Mouse (Mus musculus) left cerebral cortex, adult 8-10 months (tissue): ENCODE results near the gene Themis3. TPM values are rescaled to one million over a fixed set of nuclear protein-coding genes. Genes with fewer than 3 reads are reported as not detected.

ENCODE experiments used
- DNase-seq, 2 experiments: peaks; one replicate each; pipeline ENCODE4 v3.0.0; 2022; ENCODE audit warnings: low spot score in 2 of 2
- total RNA-seq, 4 experiments: library from RNA; stranded (reverse); gene quantifications; 2 replicates each; pipeline ENCODE4 v1.2.4; 2022

The Themis3 gene
- total RNA-seq: under 1 TPM in 2 of 4 experiments, not detected in 2; 0.14 to 0.21 TPM

GRCm38 (mm10) chr17:66594435-66594834, at the start of gene Themis3:
Gene Themis3, minus strand, starts transcription at chr17:66594621.
- no peak for DNase-seq

DNA sequence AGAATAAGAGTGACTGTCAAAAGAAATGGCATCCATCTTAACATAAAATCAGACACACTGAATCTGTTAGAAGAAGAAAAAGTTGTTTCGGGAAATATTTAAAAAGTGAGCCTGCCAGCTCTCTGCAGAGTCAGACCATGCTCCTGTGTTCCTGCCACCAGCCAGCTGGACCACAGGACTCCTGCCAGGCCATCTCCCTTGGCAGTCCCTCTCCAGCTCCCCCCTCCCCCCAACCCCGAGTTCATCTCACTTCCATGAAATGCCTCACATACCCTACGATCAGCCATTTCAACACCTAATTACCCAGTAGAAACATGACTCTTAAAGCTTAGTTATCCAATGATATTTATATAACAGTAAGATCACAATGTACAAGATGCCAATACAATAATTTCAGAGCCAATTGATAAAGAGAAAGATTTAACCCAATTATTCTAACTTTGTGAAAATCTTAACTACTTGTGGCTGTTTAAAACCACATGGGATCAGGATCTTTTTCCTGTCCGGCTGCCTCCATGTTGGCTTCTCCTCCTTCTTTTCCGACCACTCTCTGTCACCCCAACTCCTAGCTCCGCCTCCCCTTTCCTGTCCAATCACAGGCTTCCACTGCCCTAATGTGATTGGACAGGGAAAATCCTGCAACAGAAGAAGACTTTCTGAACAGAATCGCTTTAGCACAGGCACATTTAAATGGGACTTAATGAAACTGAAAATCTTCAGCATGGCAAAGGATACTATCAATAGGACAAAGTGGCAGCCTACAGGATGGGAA, 43.7 kb upstream of the Themis3 start:
- no peak for DNase-seq

DNA sequence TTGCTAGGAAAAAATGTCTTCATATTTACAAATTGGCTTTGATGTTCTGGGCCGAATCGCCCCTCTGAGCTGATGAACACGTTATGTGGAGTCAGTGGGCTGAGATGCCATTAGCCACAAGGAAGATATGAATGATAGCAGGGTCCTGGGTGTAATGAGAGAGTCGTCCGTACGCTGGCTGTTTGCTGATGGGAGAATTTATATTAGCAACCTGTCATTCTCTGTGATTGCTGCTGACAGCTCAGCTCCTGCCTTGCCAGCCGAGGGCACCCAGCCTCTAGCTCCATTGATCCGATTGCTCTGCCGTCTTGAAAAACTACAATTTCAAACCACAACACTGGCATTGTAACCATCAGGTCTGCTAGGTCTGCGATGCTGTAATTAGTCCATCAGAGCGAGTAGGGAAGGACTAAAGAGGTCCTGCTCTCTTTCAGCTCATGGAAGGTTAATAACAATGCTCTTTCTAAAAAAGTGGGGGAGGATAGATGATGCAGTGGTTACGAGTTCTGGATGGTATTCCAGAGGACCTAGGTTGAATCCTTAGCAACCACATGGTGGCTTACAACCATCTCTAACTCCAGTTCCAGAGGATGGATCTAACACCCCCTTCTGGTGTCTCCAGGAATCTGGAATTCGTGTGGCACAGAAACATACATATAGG, 25.7 kb upstream of the Themis3 start:
- no peak for DNase-seq

DNA sequence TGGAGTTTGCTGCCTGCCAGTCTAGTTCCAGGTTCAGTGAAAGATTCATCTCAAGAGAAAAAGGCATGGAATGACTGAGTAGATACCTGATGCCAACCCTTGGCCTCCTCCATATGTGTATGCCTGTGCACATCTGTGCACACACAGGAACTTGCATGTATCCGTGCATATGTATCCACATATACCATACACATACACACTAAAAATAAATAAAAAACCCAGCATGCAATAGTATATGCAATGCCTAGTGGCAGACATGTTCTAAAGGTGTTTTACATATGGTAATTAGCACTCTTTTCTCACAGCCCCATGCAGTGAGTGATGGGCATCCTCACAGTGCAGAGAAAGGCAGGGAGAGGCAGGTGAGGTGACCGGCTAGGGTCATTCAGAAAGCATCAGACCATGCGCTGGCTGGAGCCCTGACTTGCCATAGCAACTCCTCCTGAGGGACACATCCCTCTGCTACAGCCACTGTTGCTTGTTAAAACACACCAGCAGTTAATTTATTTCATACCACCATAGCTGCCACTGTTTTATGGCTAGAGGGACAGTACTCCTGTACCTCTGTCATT, 24.9 kb upstream of the Themis3 start:
- DNase-seq: no peak

GRCm38 (mm10) chr17:66610032-66610431, 15.6 kb upstream of the Themis3 start:
- no peak for DNase-seq

- no peak for DNase-seq
Observed at GRCm38 (mm10) chr17:66604931-66605330, 10.5 kb upstream of the Themis3 start.

GRCm38 (mm10) chr17:66601171-66601570, 6.8 kb upstream of the Themis3 start:
- DNase-seq: no peak

- DNase-seq: no peak
Observed at GRCm38 (mm10) chr17:66595867-66596266, 1.4 kb upstream of the Themis3 start.

DNA sequence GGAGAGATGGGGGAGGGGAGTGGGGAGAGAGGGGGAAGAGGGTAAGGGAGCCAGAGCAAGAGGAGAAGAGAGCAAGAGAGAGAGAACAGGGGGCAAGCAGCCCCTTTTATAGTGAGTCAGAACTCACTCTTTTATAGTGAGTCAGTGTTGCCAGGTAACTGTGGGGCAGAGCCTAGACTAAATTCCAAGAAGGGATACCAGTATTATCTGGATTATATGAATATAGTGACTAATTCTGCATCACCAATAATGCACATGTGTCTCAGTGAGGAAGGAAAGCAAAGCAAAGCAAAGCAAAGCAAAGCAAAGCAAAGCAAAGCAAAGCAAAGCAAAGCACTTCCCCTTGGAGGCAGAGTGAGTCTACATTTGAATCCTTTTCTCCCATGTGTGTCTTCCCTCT, 835 bp upstream of the Themis3 start:
- no peak for DNase-seq

DNA sequence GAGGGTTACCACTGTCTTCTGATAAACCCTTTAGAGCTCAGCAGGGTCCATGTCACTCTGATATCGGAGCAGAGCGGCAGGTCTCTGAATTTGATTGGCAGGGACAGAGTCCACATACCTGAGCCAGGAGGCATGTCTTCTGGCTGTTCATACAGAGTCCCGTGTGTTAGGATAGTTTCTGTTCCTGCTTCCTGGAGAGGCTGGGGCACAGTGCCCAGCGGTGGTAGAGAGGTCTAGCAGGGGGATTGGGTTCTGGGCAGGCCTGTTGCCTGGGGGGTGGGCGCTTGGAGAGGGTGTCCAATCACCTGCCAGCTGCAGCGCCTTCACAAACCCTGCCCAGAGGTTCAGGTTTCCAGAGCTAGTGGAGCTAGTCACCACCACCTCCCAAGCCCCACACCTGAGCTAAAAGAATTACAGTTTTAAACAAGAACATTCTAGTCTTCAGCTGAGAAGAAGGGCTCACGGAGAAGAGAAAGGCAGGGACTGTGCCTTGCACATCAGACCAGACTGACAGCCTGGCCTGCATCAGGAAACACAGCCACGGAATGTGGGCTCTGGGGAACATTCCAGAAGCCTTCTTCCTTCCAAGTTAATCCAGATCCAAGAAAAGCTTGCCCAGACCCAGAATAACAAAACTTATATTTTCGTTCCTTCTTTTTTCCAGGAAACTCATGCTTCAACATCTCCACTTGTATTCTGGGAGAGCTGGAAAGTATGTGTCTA, 3.9 kb downstream of the Themis3 start:
- DNase-seq: no peak

- DNase-seq: no peak
Observed at GRCm38 (mm10) chr17:66589864-66590263, 4.6 kb downstream of the Themis3 start.

DNA sequence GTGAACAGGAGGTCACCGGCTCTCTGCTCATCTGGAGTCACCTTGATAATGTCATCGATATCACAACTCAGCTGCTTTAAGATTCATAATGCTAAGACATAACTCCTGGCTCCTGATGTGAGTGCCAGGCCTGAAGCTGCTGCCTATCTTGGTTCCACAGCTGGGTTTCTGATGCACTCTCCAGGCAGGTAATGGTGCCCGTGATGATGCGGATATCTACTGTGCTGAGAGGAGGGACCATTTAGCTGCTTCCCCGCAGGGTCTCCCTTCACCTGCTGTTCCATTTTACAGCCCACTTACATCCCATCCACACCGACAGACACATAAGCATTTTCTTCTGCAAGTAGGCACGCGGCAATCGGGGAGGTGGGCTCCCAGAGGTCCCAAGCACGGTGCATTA, 7.7 kb downstream of the Themis3 start:
- DNase-seq: no peak

DNA sequence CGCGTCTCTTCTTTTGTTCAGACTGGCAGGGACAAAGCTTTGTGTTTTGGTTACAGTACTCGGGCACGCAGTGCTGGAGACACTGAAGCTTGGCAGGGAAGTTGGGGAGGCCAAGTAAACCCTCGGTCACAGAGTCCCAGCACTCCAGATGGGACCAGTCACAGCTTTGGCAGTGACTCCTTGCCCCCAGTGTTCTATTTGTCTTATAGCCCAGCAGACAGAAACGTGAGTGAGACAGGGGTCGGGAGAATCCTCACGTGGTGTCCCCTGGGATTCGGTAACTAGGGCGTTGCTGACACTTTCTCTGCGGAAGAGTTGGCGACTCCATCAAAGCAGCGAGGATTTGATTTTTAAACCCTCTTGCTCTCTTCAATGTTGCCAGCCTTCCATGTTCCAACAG, 8.3 kb downstream of the Themis3 start:
- DNase-seq: no peak

- DNase-seq: no peak
Observed at GRCm38 (mm10) chr17:66580990-66581389, 13.4 kb downstream of the Themis3 start.

GRCm38 (mm10) chr17:66578007-66578406, 16.4 kb downstream of the Themis3 start:
- peak in 1 of 2 experiments; percentile 42 for DNase-seq

GRCm38 (mm10) chr17:66577507-66577906, 16.9 kb downstream of the Themis3 start:
- no peak for DNase-seq

GRCm38 (mm10) chr17:66572677-66573060, 21.8 kb downstream of the Themis3 start:
- DNase-seq: no peak

- DNase-seq: no peak
Observed at GRCm38 (mm10) chr17:66571860-66572676, 22.4 kb downstream of the Themis3 start.

DNA sequence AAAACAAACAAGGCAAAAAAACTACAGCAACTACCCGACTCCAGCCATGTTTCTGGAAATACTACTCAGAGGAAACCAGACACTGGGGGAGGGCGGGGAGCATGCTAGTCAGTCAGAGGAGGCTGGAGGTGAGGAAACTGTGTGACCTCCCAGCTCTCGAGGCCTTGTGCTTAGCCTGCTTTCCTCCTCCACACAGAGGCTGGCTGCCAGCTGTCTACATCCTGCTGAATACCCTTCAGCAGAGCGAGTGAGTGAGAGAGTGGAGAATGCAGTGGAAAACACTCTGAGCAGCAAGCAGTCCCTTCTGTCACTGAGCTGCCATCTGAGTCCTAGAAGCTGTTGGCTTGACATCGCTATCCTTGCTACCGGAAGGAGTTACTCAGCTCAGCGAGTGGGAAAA, 30.2 kb downstream of the Themis3 start:
- DNase-seq: no peak

DNA sequence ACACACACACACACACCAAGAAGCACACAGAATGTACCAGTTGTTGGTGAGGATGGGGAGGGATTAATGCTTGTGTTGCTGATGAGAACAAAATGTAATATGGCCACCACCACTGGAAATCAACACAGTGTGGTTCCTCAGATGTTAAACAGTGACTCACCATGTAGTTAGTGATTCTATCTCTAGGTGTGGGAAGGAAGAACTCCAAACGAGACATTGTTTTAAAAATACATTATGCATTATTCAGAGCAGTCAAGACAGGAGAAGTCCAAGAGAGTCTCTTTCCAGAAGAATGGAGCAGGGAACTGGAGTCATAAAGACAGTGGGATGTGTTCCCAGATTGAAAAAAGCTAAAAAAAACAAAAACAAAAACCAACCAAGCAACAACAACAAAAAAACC, 30.9 kb downstream of the Themis3 start:
- DNase-seq: no peak

- no peak for DNase-seq
Observed at GRCm38 (mm10) chr17:66561380-66561779, 33.0 kb downstream of the Themis3 start.
